Mouse (Mus musculus): ENCODE measurements around the gene Gal.

Gal gene

DNA sequence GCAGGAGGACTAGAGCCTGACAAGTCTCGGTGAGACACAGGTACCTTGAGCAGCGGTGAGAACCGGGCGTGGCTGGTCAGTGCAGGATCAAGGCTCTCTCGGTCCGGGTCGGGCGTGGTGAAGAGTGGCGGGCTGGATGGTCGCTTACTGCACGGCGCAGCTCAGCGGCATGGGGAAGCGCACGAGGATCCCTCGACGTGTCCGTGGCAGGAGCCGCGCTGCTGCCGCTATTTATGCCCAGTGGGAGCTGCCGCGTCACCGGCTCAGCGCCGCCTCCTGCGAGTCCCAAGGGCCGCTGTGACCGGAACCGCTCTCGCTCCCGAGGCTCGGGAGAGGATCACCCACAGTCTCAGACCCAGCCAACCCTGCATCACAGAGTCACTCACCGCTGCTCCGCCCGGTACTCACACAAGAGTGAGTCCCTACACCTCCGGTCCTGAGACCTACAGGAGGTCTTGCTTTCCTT lies at the start of gene Gal:
Gal (minus strand) TSS at position 277 of the 466 bp plus-strand sequence.
- DNase-seq: peak; percentile 21

- no peak for DNase-seq
Measured at GRCm38 (mm10) chr19:3459986-3460385, 45.6 kb upstream of the Gal start.

- DNase-seq: no peak
Measured at GRCm38 (mm10) chr19:3458331-3459099, 44.2 kb upstream of the Gal start.

- no peak for DNase-seq
Measured at GRCm38 (mm10) chr19:3457700-3458099, 43.4 kb upstream of the Gal start.

DNA sequence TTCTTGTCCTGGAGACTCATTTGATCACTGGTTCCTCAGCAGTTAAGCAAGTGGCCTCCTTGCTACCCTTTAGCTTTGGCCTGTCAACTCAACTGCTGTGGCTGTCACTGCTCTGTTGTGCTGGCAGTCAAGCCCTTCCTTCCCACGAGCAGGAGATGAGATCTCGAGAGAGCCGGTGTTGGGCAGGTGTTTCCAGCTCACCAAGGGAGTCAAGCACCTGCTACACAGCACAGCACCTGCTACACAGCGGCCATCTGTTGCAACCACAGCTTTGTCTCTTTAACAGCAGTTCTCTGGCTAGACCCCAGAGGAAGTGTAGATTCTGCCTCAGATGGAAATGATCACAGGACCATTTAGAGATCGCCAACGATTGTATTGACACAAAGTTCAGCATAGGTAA lies 37.3 kb upstream of the Gal start:
- DNase-seq: no peak

GRCm38 (mm10) chr19:3451170-3451569 lies 36.8 kb upstream of the Gal start:
- peak; percentile 65 for DNase-seq

GRCm38 (mm10) chr19:3450714-3451113 lies 36.4 kb upstream of the Gal start:
- no peak for DNase-seq

DNA sequence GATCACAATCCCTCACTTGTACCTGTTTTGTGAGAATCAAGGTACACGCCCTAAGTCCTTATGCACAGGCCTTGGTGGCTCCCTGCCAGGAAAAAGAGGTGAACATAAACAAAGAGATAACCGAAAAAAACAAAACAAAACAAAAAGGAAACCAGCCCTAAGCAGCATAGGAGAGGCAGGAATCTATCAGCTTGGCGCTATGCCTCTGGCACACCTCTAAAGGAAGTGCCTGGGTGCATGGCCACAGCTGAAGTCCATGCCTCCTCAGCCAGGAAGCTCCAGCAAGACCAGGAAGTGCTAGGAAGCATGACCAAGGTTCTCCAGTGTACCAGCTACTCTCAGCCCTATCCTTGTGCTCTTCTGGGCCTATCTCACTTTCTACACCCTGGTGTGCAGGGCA lies 34.9 kb upstream of the Gal start:
- DNase-seq: no peak

- DNase-seq: no peak
Measured at GRCm38 (mm10) chr19:3447348-3447747, 33.0 kb upstream of the Gal start.

DNA sequence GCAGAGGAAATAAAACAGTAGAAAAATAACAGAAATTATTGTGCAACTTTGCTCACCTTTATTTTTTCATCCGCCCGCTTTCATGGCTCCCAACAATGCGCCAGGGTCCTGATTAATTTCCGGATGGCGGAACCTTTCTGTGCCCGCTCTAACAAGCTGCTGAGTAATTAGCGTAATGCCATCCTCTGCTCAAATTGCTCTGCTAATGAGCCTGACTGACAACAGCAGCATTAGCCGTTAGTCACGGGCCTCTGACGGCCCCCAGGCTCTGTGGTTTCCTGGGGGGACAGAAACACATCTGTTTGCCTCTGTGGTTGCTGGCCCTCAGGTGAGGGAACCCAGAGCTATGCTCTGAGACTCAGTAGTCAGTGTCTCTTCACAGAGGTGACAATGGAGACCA lies 26.7 kb upstream of the Gal start:
- DNase-seq: no peak

DNA sequence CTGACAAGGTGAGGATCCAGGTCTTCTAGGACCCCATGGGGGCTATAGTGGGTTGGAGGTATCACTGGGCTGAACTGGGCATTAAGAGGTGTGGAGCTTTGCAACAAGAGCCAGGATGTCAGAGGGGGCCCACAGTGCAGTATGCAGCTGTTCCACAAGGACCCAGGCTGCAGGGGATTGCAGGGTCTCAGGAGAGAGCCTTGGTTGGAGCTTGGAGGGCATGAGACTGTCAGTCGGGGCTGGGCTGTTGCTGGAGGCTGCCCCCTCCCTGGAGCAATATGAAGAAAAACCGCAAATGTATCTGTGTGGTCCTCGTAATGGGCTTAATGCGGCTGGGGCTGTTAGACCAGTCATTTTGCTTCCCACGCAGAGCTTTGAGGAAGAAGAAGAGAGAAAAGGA lies 26.3 kb upstream of the Gal start:
- no peak for DNase-seq

- DNase-seq: no peak
Measured at GRCm38 (mm10) chr19:3437980-3438379, 23.6 kb upstream of the Gal start.

DNA sequence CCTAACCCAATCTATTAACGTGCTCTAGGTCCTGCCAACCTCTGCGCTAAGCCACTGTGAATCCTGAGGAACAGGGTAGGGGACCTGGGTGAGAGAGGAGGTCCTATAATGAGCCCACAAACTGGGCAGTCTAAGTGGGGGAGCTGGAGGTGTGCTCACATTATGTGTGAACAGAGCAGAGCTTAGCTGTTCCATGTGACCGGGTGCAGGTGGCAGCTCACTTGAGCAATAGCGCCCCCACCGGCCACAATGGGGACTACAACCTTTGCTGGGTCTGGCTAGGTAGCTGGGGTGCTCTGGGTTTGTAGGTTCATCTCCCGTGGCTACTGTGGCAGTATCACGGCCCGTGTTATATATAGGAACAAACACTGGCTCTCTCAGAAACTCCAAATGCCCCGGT lies 22.5 kb upstream of the Gal start:
- DNase-seq: no peak

DNA sequence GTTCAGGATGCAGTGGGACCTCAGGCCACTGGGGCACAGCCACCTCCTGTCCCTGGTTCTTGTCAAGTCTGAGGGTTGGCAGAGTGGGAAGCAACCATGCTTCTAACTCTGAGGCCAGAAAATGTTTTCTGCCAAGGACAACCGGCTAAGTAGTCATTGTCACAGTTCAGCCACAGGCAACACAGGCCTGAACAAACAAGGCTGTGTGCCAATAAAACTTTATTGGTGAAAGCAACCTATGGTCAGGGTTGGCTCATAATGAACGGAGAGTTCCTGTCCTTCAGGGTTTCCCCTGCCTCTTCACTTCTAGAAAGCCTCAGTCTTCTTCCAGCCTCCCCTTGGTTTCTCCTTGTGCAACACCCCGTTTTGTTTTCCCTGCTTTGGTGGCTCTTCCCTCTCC lies 21.5 kb upstream of the Gal start:
- DNase-seq: no peak

DNA sequence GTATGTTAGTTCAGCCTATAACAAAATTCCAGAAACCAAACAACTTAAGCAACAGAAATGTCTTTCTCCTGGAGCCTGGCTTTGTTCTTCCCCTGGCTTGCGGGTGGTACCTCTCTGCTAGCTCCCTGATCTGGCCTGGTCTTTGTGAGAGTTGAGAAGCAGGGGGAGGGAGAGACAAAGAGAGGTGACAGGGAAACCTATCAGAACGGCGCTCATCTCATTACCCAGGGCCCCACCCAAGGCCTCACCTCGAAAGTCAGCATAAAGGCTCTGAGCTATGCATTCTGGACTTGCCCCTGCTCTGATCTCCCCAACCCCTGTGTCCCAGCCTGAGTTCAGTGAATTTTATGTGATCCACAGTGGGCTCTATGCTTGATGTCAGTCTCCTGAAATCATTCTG lies 20.3 kb upstream of the Gal start:
- no peak for DNase-seq

GRCm38 (mm10) chr19:3434124-3434523 lies 19.8 kb upstream of the Gal start:
- DNase-seq: no peak

GRCm38 (mm10) chr19:3431969-3432368 lies 17.6 kb upstream of the Gal start:
- no peak for DNase-seq

DNA sequence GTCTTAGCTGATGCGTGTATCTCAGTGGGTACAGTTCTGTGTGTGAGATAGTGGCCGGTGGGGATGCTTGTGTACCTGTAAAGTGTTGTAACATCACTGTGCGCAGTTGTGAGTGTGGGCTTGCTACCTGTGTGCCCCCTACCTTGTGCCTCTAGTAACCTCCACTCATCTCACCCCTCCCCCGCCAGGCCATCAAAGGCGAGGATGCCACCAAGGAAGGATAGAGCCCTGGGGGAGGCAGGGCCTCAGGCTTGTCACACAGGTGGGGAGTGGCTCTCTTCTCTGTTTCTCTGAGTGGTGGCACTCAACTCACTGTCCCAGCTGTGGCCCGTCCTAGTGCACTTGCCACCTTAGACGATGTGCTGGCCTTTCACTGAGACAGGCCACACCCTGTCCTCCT lies 16.7 kb upstream of the Gal start:
- DNase-seq: no peak

DNA sequence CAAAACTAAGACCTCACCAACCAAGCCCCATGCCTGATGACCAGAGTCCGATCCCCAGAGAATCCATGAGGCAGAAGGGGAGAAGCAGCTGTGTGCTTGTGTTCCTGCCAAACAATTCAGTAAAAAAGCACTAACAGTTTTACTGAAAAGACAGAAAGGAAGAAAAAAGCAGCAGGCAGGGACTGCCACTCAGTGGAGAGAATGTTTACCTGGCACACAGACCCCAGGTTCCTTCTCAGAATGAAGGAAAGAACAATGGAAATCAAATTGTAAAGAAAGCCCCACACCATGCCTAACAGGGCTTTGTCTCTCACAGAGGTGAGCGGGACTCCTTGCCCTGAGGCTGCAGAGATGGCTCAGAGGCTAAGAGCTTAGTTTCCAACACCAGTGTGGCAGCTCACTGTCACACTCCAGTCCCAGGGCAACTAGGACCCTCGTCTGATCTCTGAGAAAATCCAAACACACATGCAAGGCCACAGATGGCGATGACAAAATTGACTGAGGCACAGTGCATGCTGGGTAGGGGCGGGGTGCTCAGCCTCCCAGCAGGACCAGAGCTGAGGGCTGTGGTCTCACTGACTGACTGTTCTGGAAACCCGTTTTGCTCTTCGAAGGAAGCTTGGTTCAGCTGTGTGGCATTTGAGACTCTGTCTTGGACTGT lies 14.9 kb upstream of the Gal start:
- no peak for DNase-seq

- no peak for DNase-seq
Measured at GRCm38 (mm10) chr19:3428057-3428830, 13.9 kb upstream of the Gal start.

- DNase-seq: no peak
Measured at GRCm38 (mm10) chr19:3424214-3424613, 9.9 kb upstream of the Gal start.

- DNase-seq: no peak
Measured at GRCm38 (mm10) chr19:3422981-3423380, 8.6 kb upstream of the Gal start.

GRCm38 (mm10) chr19:3422488-3422887 lies 8.1 kb upstream of the Gal start:
- DNase-seq: no peak

DNA sequence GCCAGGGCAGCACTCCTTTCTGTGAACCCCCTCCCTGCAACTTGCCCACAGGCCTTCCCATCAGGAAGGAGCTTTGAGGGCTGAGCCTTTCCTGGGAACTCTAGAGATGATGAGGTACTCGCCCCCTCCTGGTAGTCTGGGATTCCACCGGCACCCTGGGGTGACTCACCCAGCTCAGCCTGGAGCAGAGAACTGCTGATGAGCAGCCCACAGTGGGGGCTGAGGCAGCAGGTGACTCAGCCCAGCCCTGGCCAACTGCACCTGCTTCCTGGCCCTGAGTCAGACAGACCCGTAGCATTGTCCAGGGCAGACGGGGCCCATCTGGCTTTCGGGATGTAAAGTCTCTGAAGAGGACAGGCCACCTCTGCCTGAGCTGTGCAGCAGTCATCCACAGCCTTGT lies 4.9 kb upstream of the Gal start:
- DNase-seq: peak; percentile 44

All from right cerebral cortex, postnatal 14 days (tissue).